Mouse (Mus musculus) neural tube, embryonic 13.5 days (tissue): ENCODE results near the gene Ddx43. TPM values are rescaled to one million over a fixed set of nuclear protein-coding genes. Genes with fewer than 3 reads are reported as not detected.
"Not testable (repeated sequence)": the region's sequence is repeated elsewhere in the genome, so short reads cannot be mapped to it uniquely, and the experiment has no call there.

Experiments
- ATAC-seq: fragments of 200-750 bp; cut with Nextera tagmentation; 2 replicates; pipeline ENCODE4 v1.8.0; 2017; ENCODE audit warnings: low read depth, mild to moderate bottlenecking, moderate TSS enrichment, moderate library complexity
- H3K27ac ChIP-seq: fragments of 300-500 bp; sonication (generic); replicated peaks from 2 replicates; pipeline ENCODE4 v1.5.1; 2015; ENCODE audit warnings: moderate library complexity, mild to moderate bottlenecking, inconsistent platforms
- H3K27me3 ChIP-seq: fragments of 300-500 bp; sonication (generic); 2 replicates; pipeline ENCODE4 v1.6.1; 2015; ENCODE audit warnings: mild to moderate bottlenecking, inconsistent platforms
- H3K36me3 ChIP-seq: fragments of 300-500 bp; sonication (generic); 2 replicates; pipeline ENCODE4 v1.6.1; 2015; ENCODE audit warnings: mild to moderate bottlenecking, inconsistent platforms
- H3K4me1 ChIP-seq: fragments of 300-500 bp; sonication (generic); replicated peaks from 2 replicates; pipeline ENCODE4 v1.6.1; 2015; ENCODE audit warnings: inconsistent platforms
- H3K4me2 ChIP-seq: fragments of 300-500 bp; sonication (generic); 2 replicates; pipeline ENCODE4 v1.6.1; 2015; ENCODE audit warnings: inconsistent platforms, mild to moderate bottlenecking, moderate library complexity
- H3K4me3 ChIP-seq: fragments of 300-500 bp; sonication (generic); 2 replicates; pipeline ENCODE4 v1.5.1; 2015; ENCODE audit warnings: mild to moderate bottlenecking, inconsistent platforms
- H3K9ac ChIP-seq: fragments of 300-500 bp; sonication (generic); 2 replicates; pipeline ENCODE4 v1.6.1; 2015; ENCODE audit warnings: moderate library complexity, mild to moderate bottlenecking, inconsistent platforms
- H3K9me3 ChIP-seq: fragments of 300-500 bp; sonication (generic); 2 replicates; pipeline ENCODE4 v1.6.1; 2016; ENCODE audit warnings: inconsistent platforms
- WGBS: fragments of 180-500 bp; shearing (Covaris S2); methylation state at CpG from one replicate; pipeline ENCODE4 v1.1.7; 2015; 5-methylcytosine and 5-hydroxymethylcytosine counted together
- polyA plus RNA-seq: library from polyadenylated mRNA; unstranded; fragments of >200 nt; fragmentation: Nextera tagmentation; extraction: Ambion mirVana; gene quantifications from 2 replicates; pipeline ENCODE4 v1.2.1, GENCODE M21; 2015

Gene Ddx43
- polyA plus RNA-seq, 1 experiment from 2014 or later = 0.25 TPM

GRCm38 (mm10) chr9:78363374-78363773 is 32.2 kb upstream of the Ddx43 start:
- Histone ChIP-seq H3K4me3 (no peak overlapping the region), H3K4me2 (no peak overlapping the region), H3K36me3 (no peaks in the 10 kb centered on the region), H3K4me1 (no peaks in the 10 kb centered on the region), H3K9me3 (no peaks in the 10 kb centered on the region), H3K27me3 (no peaks in the 10 kb centered on the region), H3K9ac (no peak overlapping the region), H3K27ac (no peak overlapping the region)
- ATAC-seq = no peak
- 78% methylated on average over 6 of the region's 6 CpGs for WGBS

GRCm38 (mm10) chr9:78364701-78365100 is 30.9 kb upstream of the Ddx43 start:
- WGBS = 86% methylated on average over 6 of the region's 6 CpGs
- Histone ChIP-seq H3K27ac (no peak overlapping the region), H3K4me3 (no peak overlapping the region), H3K9me3 (no peaks in the 10 kb centered on the region), H3K36me3 (no peaks in the 10 kb centered on the region), H3K4me1 (no peaks in the 10 kb centered on the region), H3K9ac (no peak overlapping the region), H3K27me3 (no peaks in the 10 kb centered on the region), H3K4me2 (no peak overlapping the region)
- ATAC-seq = no peak

GRCm38 (mm10) chr9:78365850-78366544 is 29.6 kb upstream of the Ddx43 start:
- no peak for ATAC-seq
- H3K4me2 ChIP-seq = no peak overlapping the region
- WGBS = 81% methylated on average over 13 of the region's 13 CpGs
- no peaks in the 10 kb centered on the region for H3K36me3 ChIP-seq
- H3K27ac ChIP-seq = no peak overlapping the region
- no peak overlapping the region for H3K9ac ChIP-seq
- H3K4me1 ChIP-seq = no peaks in the 10 kb centered on the region
- H3K4me3 ChIP-seq = no peak overlapping the region
- no peaks in the 10 kb centered on the region for H3K9me3 ChIP-seq
- no peaks in the 10 kb centered on the region for H3K27me3 ChIP-seq

GRCm38 (mm10) chr9:78367959-78368358 is 27.6 kb upstream of the Ddx43 start, which contains the start of gene Dppa5a:
TSS of gene Dppa5a (minus strand) at chr9:78368177.
- not testable (repeated sequence) for H3K9ac ChIP-seq, H3K27ac ChIP-seq, H3K9me3 ChIP-seq, H3K36me3 ChIP-seq, H3K27me3 ChIP-seq, H3K4me2 ChIP-seq, H3K4me1 ChIP-seq, H3K4me3 ChIP-seq, ATAC-seq
- WGBS = 89% methylated on average over 16 of the region's 16 CpGs

GRCm38 (mm10) chr9:78368671-78369293 is 26.8 kb upstream of the Ddx43 start:
- H3K9ac ChIP-seq = no peak overlapping the region
- 84% methylated on average over 3 of the region's 3 CpGs for WGBS

GRCm38 (mm10) chr9:78369349-78369748 is 26.2 kb upstream of the Ddx43 start:
- Histone ChIP-seq H3K4me1 (no peaks in the 10 kb centered on the region), H3K27me3 (no peaks in the 10 kb centered on the region), H3K36me3 (no peaks in the 10 kb centered on the region), H3K9ac (no peak overlapping the region), H3K4me3 (no peak overlapping the region), H3K9me3 (no peaks in the 10 kb centered on the region), H3K4me2 (no peak overlapping the region), H3K27ac (no peak overlapping the region)
- 89% methylated on average over 2 of the region's 2 CpGs for WGBS
- no peak for ATAC-seq

More at GRCm38 (mm10) chr9:78368671-78369293, 26.8 kb upstream of the Ddx43 start:
- Histone ChIP-seq H3K4me3 (no peak overlapping the region), H3K4me2 (no peak overlapping the region), H3K36me3 (no peaks in the 10 kb centered on the region), H3K27me3 (no peaks in the 10 kb centered on the region), H3K4me1 (no peaks in the 10 kb centered on the region), H3K27ac (no peak overlapping the region), H3K9me3 (no peaks in the 10 kb centered on the region)
- no peak for ATAC-seq

GRCm38 (mm10) chr9:78369786-78370185 is 25.8 kb upstream of the Ddx43 start:
- no peaks in the 10 kb centered on the region for H3K27me3 ChIP-seq
- no peak overlapping the region for H3K4me2 ChIP-seq
- no peak for ATAC-seq
- H3K9ac ChIP-seq = no peak overlapping the region
- no peak overlapping the region for H3K27ac ChIP-seq
- no peaks in the 10 kb centered on the region for H3K36me3 ChIP-seq
- H3K9me3 ChIP-seq = no peaks in the 10 kb centered on the region
- no peaks in the 10 kb centered on the region for H3K4me1 ChIP-seq
- no peak overlapping the region for H3K4me3 ChIP-seq
- WGBS = 90% methylated on average over 7 of the region's 7 CpGs

GRCm38 (mm10) chr9:78371441-78371840 is 24.1 kb upstream of the Ddx43 start:
- ATAC-seq = no peak
- Histone ChIP-seq H3K9me3 (no peaks in the 10 kb centered on the region), H3K27me3 (no peaks in the 10 kb centered on the region), H3K9ac (no peak overlapping the region), H3K4me3 (no peak overlapping the region), H3K4me1 (no peaks in the 10 kb centered on the region), H3K4me2 (no peak overlapping the region), H3K36me3 (no peaks in the 10 kb centered on the region), H3K27ac (no peak overlapping the region)
- 94% methylated on average over 3 of the region's 3 CpGs for WGBS

GRCm38 (mm10) chr9:78372827-78373504 is 22.6 kb upstream of the Ddx43 start:
- no peak for ATAC-seq
- H3K4me2 ChIP-seq = no peak overlapping the region

GRCm38 (mm10) chr9:78374397-78374796 is 21.2 kb upstream of the Ddx43 start:
- ATAC-seq = no peak
- H3K27ac ChIP-seq = no peak overlapping the region
- WGBS = 57% methylated on average over 5 of the region's 5 CpGs
- no peaks in the 10 kb centered on the region for H3K36me3 ChIP-seq
- H3K4me1 ChIP-seq = peaks cover 13% of the 10 kb centered on the region
- no peak overlapping the region for H3K4me2 ChIP-seq
- H3K4me3 ChIP-seq = no peak overlapping the region
- 0 out of 2 replicates have a peak, but pooled peaks cover 4% of the 10 kb centered on the region for H3K27me3 ChIP-seq
- no peak overlapping the region for H3K9ac ChIP-seq
- no peaks in the 10 kb centered on the region for H3K9me3 ChIP-seq

More at GRCm38 (mm10) chr9:78372827-78373504, 22.6 kb upstream of the Ddx43 start:
- Histone ChIP-seq H3K9ac (no peak overlapping the region), H3K36me3 (no peaks in the 10 kb centered on the region), H3K9me3 (no peaks in the 10 kb centered on the region), H3K27ac (no peak overlapping the region), H3K27me3 (no peaks in the 10 kb centered on the region), H3K4me3 (no peak overlapping the region), H3K4me1 (peaks cover 6% of the 10 kb centered on the region)
- 87% methylated on average over 10 of the region's 10 CpGs for WGBS

GRCm38 (mm10) chr9:78374885-78375389 is 20.6 kb upstream of the Ddx43 start:
- WGBS = 81% methylated on average over 1 of the region's 1 CpGs
- Histone ChIP-seq H3K4me1 (peaks cover 13% of the 10 kb centered on the region), H3K4me2 (no peak overlapping the region), H3K27ac (no peak overlapping the region), H3K4me3 (no peak overlapping the region), H3K27me3 (0 out of 2 replicates have a peak, but pooled peaks cover 9% of the 10 kb centered on the region), H3K36me3 (no peaks in the 10 kb centered on the region), H3K9me3 (no peaks in the 10 kb centered on the region), H3K9ac (no peak overlapping the region)
- ATAC-seq = no peak

- Histone ChIP-seq H3K9ac (no peak overlapping the region), H3K36me3 (no peaks in the 10 kb centered on the region), H3K9me3 (no peaks in the 10 kb centered on the region), H3K27me3 (0 out of 2 replicates have a peak, but pooled peaks cover 10% of the 10 kb centered on the region), H3K4me3 (no peak overlapping the region), H3K27ac (no peak overlapping the region), H3K4me2 (no peak overlapping the region), H3K4me1 (peaks cover 13% of the 10 kb centered on the region)
- no peak for ATAC-seq
- WGBS = 81% methylated on average over 4 of the region's 4 CpGs
These were observed 20.1 kb upstream of the Ddx43 start for GRCm38 (mm10) chr9:78375486-78375885.
